Mouse (Mus musculus): Measurements from ENCODE around the gene Hist1h2bh. TPM values are rescaled to one million over a fixed set of nuclear protein-coding genes. Genes with fewer than 3 reads are reported as not detected.

Gene Hist1h2bh
- total RNA-seq, 2 experiments from 2014 or later: 20.3 to 172 TPM

DNA sequence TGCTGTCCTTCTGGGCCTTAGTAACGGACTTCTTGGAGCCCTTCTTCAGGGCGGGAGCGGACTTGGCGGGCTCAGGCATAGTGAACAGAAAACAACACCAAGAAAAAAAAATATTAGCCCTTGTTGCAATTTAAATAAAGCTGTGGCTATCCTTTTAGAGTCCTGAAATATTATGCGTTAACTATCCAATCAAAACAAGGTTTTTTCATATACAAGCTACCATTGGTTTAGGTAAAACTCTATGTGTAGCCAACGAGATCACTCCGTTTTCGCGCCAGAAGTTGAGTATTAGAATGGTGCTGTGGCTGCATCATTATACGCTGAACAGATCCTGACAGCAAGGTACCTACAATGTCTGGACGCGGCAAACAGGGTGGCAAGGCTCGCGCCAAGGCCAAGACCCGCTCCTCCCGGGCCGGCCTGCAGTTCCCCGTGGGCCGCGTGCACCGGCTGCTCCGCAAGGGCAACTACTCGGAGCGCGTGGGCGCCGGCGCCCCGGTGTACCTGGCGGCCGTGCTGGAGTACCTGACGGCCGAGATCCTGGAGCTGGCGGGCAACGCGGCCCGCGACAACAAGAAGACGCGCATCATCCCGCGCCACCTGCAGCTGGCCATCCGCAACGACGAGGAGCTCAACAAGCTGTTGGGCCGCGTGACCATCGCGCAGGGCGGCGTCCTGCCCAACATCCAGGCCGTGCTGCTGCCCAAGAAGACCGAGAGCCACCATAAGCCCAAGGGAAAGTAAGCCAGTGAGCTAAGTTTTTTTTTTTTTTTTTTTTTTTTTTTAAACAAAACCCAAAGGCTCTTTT, 9.4 kb downstream of the Hist1h2bh start, which contains the start of gene Hist1h2af:
Gene Hist1h2af (plus strand): TSS at position 347 of the 808 bp plus-strand sequence.
- peak; percentile 28 for ATAC-seq (replicated peaks; ENCODE audit: poor library complexity, severe bottlenecking)

DNA sequence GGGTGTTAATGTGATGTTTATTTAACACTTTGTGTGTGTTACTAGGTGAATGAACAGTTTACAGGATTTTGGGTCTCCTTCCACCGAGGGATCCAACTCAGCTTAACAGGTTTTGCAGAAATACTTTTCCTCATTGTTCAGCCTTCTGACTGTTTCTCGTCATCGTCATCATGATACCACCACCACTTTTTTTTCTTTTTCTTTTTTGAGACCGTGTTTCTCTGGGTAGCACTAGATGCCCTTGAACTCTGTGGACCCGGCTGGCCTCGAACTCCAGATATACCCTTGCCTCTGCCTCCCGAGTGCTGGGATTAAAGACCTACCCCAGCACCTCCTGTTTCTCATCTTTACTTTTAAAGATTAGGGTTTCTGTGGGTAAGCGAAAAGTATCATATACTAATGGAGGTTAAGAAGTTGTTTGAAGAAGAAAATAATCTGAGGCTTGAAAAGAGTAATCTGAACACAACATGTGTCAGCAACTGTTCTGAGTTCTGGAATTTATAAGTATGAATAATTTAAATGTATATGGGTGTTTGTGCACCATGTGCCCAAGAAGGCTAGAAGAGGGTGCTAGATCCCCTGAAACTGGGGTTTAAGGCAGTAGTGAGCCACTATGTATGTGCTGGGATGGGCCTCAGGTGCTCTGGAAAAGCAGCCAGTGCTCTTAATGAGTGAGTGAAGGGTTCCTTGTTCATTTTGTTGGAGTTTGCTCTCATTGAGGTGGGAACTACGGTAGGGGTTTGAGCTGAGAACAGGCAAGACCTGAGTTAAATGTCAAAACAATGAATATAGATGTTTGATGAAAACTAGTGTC, 10.7 kb downstream of the Hist1h2bh start:
- no peak for ATAC-seq (replicated peaks; ENCODE audit: poor library complexity, severe bottlenecking)

DNA sequence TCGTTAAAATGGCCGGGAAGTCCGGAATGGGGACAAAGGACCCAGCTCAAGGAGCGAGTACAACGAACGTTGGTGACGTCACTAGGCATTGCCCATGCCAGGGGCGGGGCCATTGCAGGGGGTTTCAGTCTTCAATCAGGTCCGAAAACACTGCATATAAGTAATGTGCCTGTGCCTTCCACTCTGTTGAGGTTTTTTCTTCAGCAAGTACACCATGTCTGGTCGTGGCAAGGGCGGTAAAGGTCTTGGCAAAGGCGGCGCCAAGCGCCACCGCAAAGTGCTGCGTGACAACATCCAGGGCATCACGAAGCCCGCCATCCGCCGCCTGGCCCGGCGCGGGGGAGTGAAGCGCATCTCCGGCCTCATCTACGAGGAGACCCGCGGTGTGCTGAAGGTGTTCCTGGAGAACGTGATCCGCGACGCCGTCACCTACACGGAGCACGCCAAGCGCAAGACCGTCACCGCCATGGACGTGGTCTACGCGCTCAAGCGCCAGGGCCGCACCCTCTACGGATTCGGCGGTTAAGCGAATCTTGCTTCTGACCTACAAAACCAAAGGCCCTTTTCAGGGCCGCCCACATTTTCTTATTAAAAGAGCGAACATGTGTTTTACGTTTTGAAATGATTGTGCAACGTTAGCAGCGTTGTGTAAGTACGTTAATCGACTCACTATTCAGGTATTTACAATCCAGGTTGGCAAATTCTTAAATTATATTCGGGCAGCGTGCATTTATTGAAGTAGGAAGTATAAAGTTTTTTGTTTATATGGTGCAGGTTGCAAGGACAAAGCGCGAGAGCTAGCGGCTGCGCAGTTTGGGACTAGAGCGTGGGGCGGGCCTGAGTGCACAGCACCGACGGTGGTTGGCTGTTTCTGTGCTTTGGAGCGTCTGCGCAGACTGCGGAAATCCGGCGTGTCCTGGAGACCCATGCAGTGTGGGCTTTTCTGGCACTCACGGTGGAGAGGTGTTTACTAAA, 12.0 kb downstream of the Hist1h2bh start, which contains the start of gene Hist1h4h:
Gene Hist1h4h (plus strand): TSS at position 150 of the 975 bp plus-strand sequence.
- ATAC-seq (replicated peaks; ENCODE audit: poor library complexity, severe bottlenecking): peak; percentile 62

DNA sequence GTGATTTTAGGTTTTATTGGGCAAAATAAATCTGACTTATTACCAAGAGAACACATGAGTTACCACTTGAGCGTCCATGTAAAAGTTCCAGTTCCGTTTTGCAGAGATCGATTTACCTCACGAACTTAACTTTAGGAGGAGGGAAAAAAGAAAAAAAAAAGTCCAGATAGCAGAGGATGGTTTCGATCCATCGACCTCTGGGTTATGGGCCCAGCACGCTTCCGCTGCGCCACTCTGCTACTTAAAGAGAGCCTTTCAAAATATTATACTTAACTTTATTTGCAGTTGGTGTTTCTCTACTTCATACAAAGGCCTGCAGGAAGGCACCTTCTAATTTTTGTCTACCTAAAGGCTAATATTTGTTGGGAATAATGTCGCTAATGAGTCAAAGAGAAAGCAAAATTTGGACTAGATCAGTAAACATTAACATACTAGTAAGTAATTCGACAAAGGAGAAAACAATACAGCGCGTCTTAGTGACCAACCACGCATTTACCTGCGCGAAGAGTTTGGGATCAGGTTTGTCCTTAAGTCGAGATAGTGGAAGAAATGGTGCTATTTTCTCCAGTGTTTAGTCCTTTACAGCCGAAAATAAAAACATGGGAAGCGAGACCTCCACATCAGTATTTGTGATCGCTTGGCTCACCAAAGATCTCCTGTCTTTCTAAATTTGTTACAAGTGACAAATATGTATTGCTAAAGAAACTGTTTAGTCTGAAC, 12.9 kb downstream of the Hist1h2bh start:
- ATAC-seq (replicated peaks; ENCODE audit: poor library complexity, severe bottlenecking): no peak

DNA sequence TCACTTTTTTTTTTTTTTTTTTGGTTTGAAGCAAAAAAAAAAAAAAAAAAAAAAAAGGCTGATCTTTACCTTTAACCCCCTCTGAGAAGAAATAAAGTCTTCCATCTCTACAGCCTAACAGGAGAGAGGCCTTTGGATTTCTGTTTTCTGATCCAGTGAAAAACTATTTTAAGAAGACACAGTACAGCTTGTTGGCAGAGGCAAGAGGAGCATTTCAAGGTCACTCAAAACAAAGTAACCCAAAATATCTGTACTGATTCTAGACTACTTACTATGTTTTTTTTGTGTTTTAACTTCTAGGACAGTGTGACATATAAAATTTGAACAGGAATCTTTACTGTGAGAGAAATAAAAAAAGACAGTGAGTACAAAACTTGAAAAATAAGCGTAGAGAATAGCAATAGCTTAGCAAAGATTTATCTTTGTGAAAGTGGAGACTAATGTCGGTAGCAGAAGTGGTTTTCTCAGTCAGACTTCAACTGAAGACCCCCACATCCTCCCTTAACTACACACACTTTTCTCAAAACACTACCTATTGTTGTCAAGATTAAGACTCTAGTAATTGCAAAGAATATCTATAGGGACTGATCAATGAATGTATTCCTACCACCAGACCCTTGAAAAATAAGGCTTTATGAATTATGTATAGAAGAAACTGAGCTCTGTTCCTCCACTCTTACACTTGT, 13.6 kb downstream of the Hist1h2bh start:
- no peak for ATAC-seq (replicated peaks; ENCODE audit: poor library complexity, severe bottlenecking)

DNA sequence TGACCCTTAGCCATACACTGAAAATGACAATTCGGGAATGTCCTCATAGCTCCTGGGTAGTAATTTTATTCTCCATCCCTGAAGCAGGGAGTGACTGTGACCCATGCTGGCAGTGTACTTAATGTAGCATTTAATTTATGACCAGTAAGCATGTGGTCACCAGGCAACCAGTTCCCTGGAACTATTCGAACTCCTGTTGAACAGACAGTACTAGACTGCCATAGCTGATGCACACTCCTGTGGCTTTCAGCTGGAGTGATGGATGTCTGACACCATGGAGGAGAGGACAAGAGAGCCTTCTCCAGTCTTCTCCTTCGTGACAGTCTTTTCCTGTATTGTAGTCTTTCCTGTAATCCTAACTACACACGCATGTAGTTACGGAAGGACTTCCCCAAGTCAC, 14.2 kb downstream of the Hist1h2bh start:
- no peak for ATAC-seq (replicated peaks; ENCODE audit: poor library complexity, severe bottlenecking)

DNA sequence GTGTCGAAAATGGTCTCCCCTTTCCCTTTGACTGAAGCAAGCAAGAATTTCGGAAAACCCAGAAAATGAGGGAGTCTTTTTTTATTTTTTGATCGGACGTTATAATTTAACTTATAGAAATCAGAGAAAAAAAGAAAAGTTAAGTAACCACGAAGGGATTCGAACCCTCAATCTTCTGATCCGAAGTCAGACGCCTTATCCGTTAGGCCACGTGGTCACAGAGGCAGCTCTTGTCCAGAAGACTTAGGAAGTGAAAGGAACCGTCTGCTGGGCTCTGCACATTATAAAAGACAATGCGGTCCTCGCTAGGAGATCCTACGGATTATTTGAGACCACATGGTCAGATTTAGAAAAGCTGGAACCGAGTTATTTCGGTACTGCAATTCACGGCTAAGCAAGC, 16.9 kb downstream of the Hist1h2bh start:
- peak; percentile 35 for ATAC-seq (replicated peaks; ENCODE audit: poor library complexity, severe bottlenecking)

DNA sequence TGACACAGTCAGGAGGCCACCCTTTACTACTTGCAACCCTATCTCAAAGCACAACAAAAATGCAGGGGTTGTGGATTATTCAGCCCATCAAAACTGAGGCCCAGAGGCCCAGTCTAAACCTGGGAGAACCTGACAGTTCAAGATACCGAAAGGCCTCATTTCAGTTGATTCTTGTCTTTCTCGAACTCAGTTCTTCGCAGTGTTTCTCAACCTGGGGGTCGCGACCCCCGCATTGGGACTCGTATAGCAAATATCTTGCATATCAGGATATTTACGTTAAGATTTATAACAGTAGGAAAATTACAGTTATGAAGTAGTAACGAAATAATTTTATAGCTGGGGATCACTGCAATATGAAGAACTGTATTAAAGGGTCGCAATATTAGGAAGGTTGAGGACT, 17.3 kb downstream of the Hist1h2bh start:
- no peak for ATAC-seq (replicated peaks; ENCODE audit: poor library complexity, severe bottlenecking)

DNA sequence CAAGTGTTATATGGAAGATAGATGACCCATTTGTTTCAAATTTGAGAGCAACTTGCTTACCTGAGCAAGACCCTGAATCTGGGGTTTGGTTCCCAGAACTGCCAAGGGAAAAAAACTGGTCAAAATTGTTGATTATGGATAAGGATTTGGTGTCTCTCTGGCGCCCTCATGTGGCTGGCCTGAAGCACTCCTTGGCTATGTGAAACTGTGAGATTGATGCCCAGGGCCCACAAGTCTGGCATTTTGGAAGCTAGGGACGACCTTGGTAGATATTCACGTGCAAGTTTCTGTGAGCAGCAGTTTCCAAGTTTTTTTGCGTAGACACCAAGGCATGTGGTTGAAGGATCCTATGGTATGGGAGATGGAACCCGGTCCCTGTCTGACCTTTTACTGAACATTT, 18.5 kb downstream of the Hist1h2bh start:
- ATAC-seq (replicated peaks; ENCODE audit: poor library complexity, severe bottlenecking): peak; percentile 60

DNA sequence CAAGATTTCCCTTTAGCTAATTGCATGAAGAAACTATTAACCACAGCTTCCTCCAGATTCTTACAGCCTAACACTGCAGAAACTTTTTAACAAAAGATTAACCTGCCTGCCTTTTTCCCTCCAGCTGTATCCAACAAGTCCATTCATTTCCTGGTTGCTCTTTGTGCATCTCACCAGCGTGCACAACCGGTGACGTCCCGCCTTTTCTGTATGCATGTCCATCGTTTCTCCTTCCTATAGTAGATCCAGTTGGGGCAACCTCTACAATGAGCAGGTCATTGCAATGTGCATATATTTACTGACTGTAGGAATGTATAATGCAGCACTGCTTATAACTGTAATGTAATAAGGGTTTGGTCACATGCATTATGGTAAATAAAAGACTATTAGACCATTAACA, 19.2 kb downstream of the Hist1h2bh start:
- ATAC-seq (replicated peaks; ENCODE audit: poor library complexity, severe bottlenecking): no peak

DNA sequence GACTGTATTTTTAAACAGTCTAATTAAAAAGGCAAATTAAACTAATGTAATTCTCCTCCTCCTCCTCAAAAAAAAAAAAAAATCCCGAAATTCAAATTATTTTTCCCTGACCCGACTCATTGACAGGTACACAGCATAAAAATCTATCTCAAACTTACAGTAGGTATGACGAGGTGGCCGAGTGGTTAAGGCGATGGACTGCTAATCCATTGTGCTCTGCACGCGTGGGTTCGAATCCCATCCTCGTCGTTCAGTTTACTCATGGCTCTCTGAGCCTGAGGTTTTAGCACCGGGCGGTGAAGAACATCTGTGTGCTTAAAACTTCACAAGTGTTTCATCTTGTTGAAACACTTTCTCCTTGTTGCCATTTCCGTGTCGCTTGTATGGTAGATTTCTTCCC, 21.5 kb downstream of the Hist1h2bh start:
- ATAC-seq (replicated peaks; ENCODE audit: poor library complexity, severe bottlenecking): peak; percentile 17; the same call in 1 of the 2 replicates

DNA sequence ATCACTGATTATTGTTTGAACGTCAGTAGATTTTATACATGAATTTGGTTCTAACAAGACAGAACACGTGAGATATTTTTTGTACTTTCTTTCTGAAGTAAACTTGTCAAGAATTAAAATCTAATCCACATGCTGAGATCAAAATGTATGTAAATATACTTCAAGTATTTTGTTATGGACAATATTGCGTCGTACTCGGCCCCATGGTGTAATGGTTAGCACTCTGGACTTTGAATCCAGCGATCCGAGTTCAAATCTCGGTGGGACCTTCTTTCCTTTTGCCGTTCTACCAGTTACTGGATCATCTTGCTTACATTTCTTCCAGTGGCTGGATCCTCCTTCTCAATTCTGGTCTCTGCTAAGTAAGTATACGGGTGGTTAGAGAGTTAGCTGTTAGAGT, 23.8 kb downstream of the Hist1h2bh start:
- ATAC-seq (replicated peaks; ENCODE audit: poor library complexity, severe bottlenecking): peak; percentile 21

DNA sequence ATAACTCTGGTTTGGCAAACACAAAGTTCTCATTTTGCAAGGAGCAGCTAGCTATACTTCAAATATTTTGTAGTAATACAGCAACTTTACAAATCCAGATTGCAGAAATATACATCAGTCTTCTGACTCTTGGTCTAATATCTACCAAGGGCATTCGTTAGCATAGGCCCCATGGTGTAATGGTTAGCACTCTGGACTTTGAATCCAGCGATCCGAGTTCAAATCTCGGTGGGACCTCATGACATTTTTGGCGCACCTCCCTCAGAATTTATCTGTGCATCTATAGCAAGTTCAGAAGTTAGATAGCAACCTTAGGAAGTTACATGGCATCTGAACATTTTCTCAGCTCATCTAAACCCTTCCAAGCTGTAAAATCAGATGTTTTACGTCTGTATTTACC, 24.3 kb downstream of the Hist1h2bh start:
- peak; percentile 51 for ATAC-seq (replicated peaks; ENCODE audit: poor library complexity, severe bottlenecking)

DNA sequence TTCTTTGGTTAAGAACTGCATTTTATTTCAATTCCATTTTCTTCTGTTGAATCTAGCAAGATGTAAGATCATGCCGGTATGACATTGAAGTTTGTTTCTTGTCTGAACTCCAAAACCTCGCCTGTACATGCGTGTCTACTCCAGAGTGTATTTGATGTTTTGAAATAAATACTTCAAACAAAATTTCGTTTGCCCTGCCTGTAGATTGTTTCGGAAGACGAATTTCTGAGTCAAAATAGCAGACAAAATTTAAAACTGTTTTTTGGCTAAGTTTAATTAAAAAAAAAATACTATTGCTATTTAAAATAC, 24.9 kb downstream of the Hist1h2bh start:
- no peak for ATAC-seq (replicated peaks; ENCODE audit: poor library complexity, severe bottlenecking)

DNA sequence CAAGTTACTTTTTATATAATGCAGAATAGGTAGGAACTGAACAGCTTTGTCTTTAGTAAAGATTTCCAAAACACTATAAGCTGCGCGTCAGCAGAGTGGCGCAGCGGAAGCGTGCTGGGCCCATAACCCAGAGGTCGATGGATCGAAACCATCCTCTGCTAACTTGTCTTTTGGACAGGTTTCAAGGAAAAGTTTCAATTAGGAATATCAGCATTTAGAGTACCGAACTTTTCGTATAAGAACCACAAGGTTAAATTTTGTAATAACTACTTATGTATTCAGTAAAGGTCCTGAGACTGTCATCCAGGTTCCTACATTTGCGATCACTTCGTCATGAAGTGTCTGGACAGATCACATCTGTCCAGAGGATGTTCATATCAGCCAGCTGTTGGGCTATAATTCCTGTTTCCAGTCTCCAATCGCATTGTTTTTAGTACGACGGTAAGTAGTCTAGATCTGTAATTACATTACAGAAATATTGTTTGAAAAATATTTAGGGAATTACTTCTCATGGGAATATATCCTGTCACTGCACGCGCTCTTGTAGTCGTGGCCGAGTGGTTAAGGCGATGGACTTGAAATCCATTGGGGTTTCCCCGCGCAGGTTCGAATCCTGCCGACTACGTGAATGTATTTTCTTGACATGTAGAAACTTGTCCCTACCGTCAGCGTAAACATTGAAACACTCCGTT, 25.4 kb downstream of the Hist1h2bh start:
- peak; percentile 36 for ATAC-seq (replicated peaks; ENCODE audit: poor library complexity, severe bottlenecking)

DNA sequence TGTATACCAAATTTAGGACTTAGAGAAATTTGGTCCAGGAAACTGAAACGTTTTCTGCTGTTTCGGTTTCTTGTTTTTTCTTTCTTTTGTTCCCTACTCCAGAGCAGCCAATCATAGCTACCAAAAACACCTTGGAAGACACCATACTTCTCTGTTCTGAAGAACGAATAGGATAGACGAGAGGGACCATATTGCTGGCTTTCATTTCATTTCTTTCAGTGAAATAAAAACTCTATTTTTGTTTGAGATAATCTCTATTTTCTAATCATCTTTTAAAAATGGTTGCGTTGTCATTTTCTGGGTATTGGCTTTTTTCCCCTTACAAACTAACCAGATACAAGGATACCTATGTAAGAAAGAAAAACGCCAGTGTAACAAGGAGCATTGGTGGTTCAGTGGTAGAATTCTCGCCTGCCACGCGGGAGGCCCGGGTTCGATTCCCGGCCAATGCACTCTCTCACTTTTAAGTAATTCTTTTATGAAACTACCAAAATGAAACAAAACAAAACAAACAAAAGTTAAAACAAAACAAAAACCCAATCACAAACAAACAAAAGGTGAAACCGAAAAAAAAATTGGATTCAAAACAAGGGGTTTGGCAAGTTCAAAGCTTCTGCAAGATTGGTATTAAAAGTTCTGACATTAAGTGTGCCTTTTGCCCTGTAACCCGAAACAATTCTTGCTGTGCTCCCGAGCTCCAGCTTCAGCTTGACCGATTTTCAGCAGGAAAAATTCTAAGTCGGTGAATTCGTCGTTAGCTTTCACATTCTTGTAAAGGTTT, 26.2 kb downstream of the Hist1h2bh start:
- peak; percentile 28; the same call in 1 of the 2 replicates for ATAC-seq (replicated peaks; ENCODE audit: poor library complexity, severe bottlenecking)

DNA sequence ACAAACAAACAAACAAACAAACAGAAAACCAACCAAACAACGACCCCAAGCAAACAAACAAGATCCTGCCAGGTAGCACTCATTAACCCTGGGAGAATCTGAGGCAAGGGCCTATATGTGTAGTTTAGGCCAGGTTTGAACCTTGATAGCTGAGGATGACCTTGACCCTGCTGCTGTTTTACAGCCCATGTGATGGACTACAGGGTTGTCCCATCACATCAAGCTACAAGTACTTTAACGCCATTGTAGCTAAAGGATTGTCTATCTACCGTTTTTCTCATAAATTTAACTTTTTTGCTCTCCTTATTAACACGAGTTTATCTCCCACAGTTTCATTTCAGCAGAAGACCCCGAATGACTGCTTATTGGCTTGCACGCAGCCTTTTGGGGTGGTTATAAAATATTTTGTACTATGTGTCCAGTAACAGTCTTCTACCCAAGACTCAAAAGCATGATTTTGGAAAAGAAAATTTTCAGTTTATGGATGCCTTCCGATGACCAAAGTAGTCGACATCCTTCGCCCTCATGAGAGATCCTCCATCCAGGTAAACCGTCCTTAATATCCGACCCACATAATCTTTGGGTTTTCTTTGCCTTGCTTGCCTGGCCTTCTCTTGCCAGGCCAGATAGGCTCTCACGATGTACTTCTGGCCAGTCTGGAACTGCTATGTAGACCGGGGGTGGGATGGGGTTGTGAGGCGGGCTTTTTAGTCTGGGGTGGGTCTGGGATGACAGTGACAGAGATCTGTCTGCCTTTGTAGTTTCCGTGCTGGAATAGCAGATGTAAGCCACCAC, 27.2 kb downstream of the Hist1h2bh start:
- no peak for ATAC-seq (replicated peaks; ENCODE audit: poor library complexity, severe bottlenecking)
